Mouse (Mus musculus) limb, embryonic 11.5 days (tissue): ENCODE results near the gene Tenm3. TPM values are rescaled to one million over a fixed set of nuclear protein-coding genes. Genes with fewer than 3 reads are reported as not detected.

Experiments
- ATAC-seq: fragments of 200-750 bp; cut with Nextera tagmentation; 2 replicates; pipeline ENCODE4 v1.8.0; 2017; ENCODE audit warnings: low read depth; ENCODE audit not compliant: insufficient number of reproducible peaks, low FRiP score, low TSS enrichment
- DNase-seq: peaks from one replicate; pipeline ENCODE4 v3.0.0-alpha.2; 2015; ENCODE audit warnings: low spot score
- H3K27ac ChIP-seq: fragments of 300-500 bp; sonication (generic); replicated peaks from 2 replicates; pipeline ENCODE4 v1.5.1; 2014; ENCODE audit warnings: low read depth, mild to moderate bottlenecking, low read length
- H3K27me3 ChIP-seq: fragments of 300-500 bp; sonication (generic); 2 replicates; pipeline ENCODE4 v1.6.1; 2014; ENCODE audit warnings: mild to moderate bottlenecking, low read length, mixed read lengths; ENCODE audit not compliant: control insufficient read depth, insufficient read depth
- H3K36me3 ChIP-seq: fragments of 300-500 bp; sonication (generic); 2 replicates; pipeline ENCODE4 v1.6.1; 2014; ENCODE audit warnings: mild to moderate bottlenecking, low read length, moderate library complexity, mixed read lengths; ENCODE audit not compliant: control insufficient read depth, insufficient read depth
- H3K4me1 ChIP-seq: fragments of 300-500 bp; sonication (generic); 2 replicates; pipeline ENCODE4 v1.6.1; 2014; ENCODE audit warnings: low read length, mixed read lengths; ENCODE audit not compliant: control insufficient read depth, insufficient read depth
- H3K4me2 ChIP-seq: fragments of 300-500 bp; sonication (generic); 2 replicates; pipeline ENCODE4 v1.6.1; 2014; ENCODE audit warnings: low read depth, mild to moderate bottlenecking, moderate library complexity; ENCODE audit not compliant: severe bottlenecking
- H3K4me3 ChIP-seq: fragments of 300-500 bp; sonication (generic); 2 replicates; pipeline ENCODE4 v1.5.1; 2014; ENCODE audit warnings: low read depth, low read length
- H3K9ac ChIP-seq: fragments of 300-500 bp; sonication (generic); 2 replicates; pipeline ENCODE4 v1.6.1; 2014; ENCODE audit warnings: mild to moderate bottlenecking, low read length
- H3K9me3 ChIP-seq: fragments of 300-500 bp; sonication (generic); 2 replicates; pipeline ENCODE4 v1.6.1; 2016; ENCODE audit warnings: low read length; ENCODE audit not compliant: control insufficient read depth
- WGBS: fragments of 180-500 bp; shearing (Covaris S2); extraction: QIAGEN DNeasy Blood & Tissue Kit; methylation state at CpG from one replicate; pipeline ENCODE4 v1.1.7; 2014; 5-methylcytosine and 5-hydroxymethylcytosine counted together
- polyA plus RNA-seq: library from polyadenylated mRNA; unstranded; fragments of >200 nt; fragmentation: Nextera tagmentation; extraction: Ambion mirVana; gene quantifications from 2 replicates; pipeline ENCODE4 v1.2.1, GENCODE M21; 2014

Tenm3 gene
- polyA plus RNA-seq, 1 experiment from 2014 or later = 52.1 TPM

DNA sequence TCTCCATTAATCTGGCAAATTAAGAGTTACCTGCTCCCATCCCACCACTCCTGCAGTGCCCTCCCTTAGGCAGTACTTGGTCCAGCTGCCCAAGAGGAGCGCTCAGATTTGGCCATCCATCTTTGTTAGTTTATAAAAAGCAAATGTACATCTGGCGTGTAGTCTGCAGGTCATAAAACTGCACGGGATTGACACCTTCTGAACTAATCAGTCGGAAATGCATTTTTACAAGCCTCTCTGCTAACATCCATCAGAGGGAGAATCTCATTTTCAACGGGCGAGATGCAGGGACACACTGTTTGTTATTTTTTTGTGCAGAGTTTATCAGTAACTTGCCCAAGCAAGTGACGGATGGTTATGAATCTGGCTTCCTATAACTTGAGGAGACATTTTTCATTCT, 539.5 kb downstream of the Tenm3 start:
- H3K9me3 ChIP-seq = no peaks in the 10 kb centered on the region
- peaks cover 31% of the 10 kb centered on the region for H3K4me1 ChIP-seq
- 0 out of 2 replicates have a peak, but pooled peaks cover 2% of the 10 kb centered on the region for H3K36me3 ChIP-seq
- H3K27ac ChIP-seq = no peak overlapping the region
- H3K9ac ChIP-seq = no peak overlapping the region
- no peaks in the 10 kb centered on the region for H3K27me3 ChIP-seq
- ATAC-seq = no peak
- no peak overlapping the region for H3K4me3 ChIP-seq
- 10% methylated on average over 7 of the region's 7 CpGs for WGBS
- peak; percentile 49 for DNase-seq
- H3K4me2 ChIP-seq = no peak overlapping the region

DNA sequence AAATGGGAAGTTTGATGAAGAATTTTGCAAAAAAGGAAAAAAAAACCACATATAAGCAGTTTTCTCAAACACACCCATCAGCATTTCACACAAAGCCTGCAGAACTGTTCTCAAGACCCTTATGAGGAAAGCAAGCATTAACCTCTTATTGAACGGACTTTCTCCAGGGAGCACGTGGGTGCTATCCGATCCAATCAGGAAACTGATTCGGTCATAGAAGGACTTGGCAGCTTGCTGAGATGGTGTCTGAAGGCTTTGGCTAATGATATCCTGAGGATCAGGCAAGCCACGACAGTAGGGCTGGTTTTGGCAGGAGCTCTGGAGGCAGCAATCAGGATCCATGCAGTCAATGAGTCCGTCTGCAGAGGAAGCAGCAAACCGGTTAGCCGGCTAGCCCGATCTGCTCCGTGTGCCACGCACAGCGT, 543.1 kb downstream of the Tenm3 start:
- Histone ChIP-seq H3K4me2 (no peak overlapping the region), H3K9me3 (no peaks in the 10 kb centered on the region), H3K36me3 (peaks cover 5% of the 10 kb centered on the region; the same call in 1 of the 2 replicates), H3K27ac (no peak overlapping the region), H3K9ac (no peak overlapping the region), H3K4me1 (peaks cover 28% of the 10 kb centered on the region), H3K27me3 (no peaks in the 10 kb centered on the region), H3K4me3 (no peak overlapping the region)
- DNase-seq (peak; percentile 62), ATAC-seq (0 out of 2 replicates have a peak, but pooled peaks have one; percentile 14)
- WGBS = 13% methylated on average over 12 of the region's 12 CpGs

DNA sequence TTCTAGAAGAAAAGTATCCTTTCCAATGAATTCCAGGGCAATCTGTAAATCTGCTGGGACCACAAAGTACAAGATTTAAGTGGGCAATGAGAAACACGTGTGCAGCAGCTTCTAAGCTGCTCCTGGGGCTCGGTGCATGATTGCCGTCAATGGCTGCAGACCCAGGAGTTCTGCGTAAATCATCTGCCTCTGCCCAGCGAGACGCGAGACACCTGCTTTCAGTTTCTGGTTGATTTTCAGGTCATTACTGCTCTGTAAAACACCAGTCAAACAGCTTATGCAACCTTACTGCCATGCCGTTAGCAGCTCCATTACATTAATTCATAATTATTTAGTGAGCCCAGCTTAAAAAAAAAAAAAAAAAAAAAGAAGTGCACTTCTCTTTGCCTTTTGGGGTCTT, 543.7 kb downstream of the Tenm3 start:
- WGBS = 4% methylated on average over 8 of the region's 8 CpGs
- ATAC-seq (peak; percentile 85), DNase-seq (peak; percentile 86)
- Histone ChIP-seq H3K4me1 (peaks cover 28% of the 10 kb centered on the region), H3K9me3 (no peaks in the 10 kb centered on the region), H3K4me2 (no peak overlapping the region), H3K4me3 (no peak overlapping the region), H3K27me3 (no peaks in the 10 kb centered on the region), H3K36me3 (peaks cover 6% of the 10 kb centered on the region; the same call in 1 of the 2 replicates), H3K9ac (no peak overlapping the region), H3K27ac (no peak overlapping the region)

DNA sequence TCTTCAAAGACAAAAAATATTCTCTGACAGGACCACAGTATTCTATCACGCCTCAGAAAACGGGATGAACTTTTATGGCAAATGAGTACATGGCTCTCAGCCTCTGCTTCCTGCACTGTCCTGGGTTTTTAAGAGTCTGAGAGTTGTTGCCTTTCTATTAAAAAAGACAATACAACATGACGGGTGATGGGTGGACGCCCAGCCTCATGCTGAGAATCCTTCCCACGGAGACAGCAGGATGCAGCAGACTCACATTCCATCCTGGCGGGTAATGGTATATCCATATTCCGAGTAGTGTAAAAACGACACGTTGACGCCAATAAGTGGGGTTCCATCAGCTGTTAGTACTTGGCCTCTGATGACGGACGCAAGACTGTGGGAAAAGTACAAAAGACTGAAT, 544.4 kb downstream of the Tenm3 start:
- H3K9me3 ChIP-seq = no peaks in the 10 kb centered on the region
- peaks cover 6% of the 10 kb centered on the region; the same call in 1 of the 2 replicates for H3K36me3 ChIP-seq
- DNase-seq = no peak
- H3K4me1 ChIP-seq = peaks cover 26% of the 10 kb centered on the region
- no peak overlapping the region for H3K4me3 ChIP-seq
- H3K9ac ChIP-seq = no peak overlapping the region
- 64% methylated on average over 12 of the region's 12 CpGs for whole genome bisulfite sequencing
- ATAC-seq = 0 out of 2 replicates have a peak, but pooled peaks have one; percentile 15
- no peak overlapping the region for H3K27ac ChIP-seq
- no peaks in the 10 kb centered on the region for H3K27me3 ChIP-seq
- H3K4me2 ChIP-seq = no peak overlapping the region

DNA sequence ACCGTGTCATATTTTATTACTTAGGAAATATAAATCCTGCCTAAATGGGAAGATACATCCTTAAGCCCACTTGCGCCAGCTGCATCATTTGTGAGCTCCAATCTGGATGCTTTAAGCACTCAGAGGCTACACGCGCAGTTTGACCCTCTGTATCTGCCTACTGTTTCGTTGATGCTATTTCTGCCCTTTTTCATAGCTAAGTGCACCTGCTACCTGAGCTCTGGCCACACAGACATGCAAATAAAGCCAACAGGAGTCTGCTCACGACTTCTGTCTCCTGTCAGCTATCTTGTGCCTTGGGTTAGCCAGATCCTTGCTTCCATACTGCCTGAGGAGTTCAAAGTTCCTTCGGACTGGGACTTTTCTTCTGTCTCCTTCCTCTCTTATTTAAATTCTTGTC, 547.4 kb downstream of the Tenm3 start:
- H3K4me1 ChIP-seq = peaks cover 14% of the 10 kb centered on the region
- H3K9ac ChIP-seq = no peak overlapping the region
- H3K4me3 ChIP-seq = no peak overlapping the region
- H3K4me2 ChIP-seq = no peak overlapping the region
- H3K27me3 ChIP-seq = no peaks in the 10 kb centered on the region
- DNase-seq (no peak), ATAC-seq (no peak)
- no peak overlapping the region for H3K27ac ChIP-seq
- no peaks in the 10 kb centered on the region for H3K9me3 ChIP-seq
- peaks cover 6% of the 10 kb centered on the region; the same call in 1 of the 2 replicates for H3K36me3 ChIP-seq
- 91% methylated on average over 7 of the region's 7 CpGs for WGBS

DNA sequence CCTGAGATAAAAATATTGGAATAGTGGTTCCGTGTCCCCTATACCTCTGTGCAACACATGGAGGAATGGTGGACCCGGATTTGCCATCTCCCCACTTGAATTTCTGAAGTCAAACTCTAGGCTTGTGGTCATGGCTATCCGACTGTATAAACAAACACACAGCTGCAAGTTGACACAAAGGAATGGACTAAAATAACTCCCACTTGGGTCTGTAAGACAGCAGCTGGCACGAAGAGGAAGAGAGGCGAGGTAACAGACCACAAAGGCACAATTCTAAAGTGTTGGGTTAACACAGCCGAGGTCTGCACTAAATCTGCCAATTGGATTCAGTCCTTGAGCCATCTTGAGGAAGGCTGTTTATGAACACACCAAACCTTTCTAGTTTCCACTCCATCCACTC, 548.2 kb downstream of the Tenm3 start:
- Histone ChIP-seq H3K27me3 (no peaks in the 10 kb centered on the region), H3K9ac (no peak overlapping the region), H3K9me3 (no peaks in the 10 kb centered on the region), H3K4me1 (peaks cover 9% of the 10 kb centered on the region), H3K27ac (no peak overlapping the region), H3K36me3 (peaks cover 6% of the 10 kb centered on the region; the same call in 1 of the 2 replicates), H3K4me2 (no peak overlapping the region), H3K4me3 (no peak overlapping the region)
- 94% methylated on average over 6 of the region's 6 CpGs for WGBS
- ATAC-seq = no peak
- DNase-seq = no peak

DNA sequence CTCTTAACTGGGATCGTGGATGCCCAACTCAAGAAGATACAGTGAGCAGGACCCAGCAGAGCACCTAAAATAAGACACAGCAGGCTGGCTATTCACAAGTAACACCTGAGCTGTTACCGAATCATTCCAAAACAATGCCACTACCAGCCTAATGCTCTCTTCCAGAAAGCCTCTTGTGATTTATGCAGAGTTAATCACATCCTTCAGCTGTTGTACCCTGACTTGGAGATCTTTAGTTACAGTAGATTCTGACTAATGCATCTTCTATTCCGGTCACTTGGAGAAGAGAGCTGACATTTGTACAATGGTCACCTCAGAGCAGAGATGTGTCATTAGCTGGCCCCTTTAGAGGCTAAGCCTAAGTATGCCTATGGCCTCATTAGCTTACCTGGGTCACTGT, 550.0 kb downstream of the Tenm3 start:
- WGBS = 96% methylated on average over 3 of the region's 3 CpGs
- peaks cover 8% of the 10 kb centered on the region; the same call in 1 of the 2 replicates for H3K36me3 ChIP-seq

DNA sequence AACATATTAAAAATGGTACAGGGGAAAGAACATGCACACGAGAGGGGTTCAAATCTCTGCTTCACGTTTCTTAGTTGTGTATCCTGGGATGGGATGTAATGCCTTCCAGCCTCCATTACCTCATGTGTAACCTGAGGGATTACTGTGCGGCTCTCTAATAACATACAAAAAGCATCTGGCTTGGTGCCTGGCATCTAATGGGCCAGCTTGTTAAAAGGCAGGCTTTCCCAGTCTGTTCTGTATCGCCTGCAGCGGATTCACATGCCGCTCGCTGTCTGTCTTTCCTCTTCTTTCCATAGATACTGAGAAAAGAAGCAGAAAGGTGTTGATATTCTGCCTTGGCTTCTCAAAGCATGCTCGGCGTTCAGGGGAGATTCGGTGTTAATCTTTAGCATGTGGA, 558.3 kb downstream of the Tenm3 start:
- H3K36me3 ChIP-seq = peaks cover 4% of the 10 kb centered on the region; the same call in 1 of the 2 replicates
- WGBS = 87% methylated on average over 10 of the region's 10 CpGs

More for the DNA sequence above, 550.0 kb downstream of the Tenm3 start:
- no peak overlapping the region for H3K4me3 ChIP-seq
- H3K9me3 ChIP-seq = no peaks in the 10 kb centered on the region
- H3K9ac ChIP-seq = no peak overlapping the region
- DNase-seq (no peak), ATAC-seq (no peak)
- no peaks in the 10 kb centered on the region for H3K4me1 ChIP-seq
- no peak overlapping the region for H3K27ac ChIP-seq
- no peaks in the 10 kb centered on the region for H3K27me3 ChIP-seq
- no peak overlapping the region for H3K4me2 ChIP-seq

DNA sequence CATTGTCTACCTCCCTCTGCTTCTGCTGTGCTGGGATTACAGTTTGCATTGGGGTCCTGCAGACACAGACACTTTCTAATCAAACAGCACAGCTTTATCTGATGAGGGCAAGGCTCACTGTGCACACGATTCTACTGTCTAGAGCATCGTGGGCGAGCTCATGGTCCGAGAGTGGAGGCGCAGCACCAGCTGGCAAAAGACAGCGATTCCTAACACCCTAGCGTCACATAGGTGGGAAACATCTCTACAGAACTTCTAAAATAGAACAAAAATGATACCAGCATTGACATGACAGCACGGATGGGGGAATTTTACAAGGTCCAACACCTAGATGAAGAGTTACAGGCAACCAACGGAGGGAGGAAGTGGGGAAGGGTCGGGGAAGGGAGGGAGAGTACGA, 561.9 kb downstream of the Tenm3 start:
- H3K4me1 ChIP-seq = no peaks in the 10 kb centered on the region
- no peak for DNase-seq
- WGBS = 91% methylated on average over 11 of the region's 11 CpGs
- no peak for ATAC-seq
- no peak overlapping the region for H3K4me2 ChIP-seq
- H3K36me3 ChIP-seq = peaks cover 5% of the 10 kb centered on the region; the same call in 1 of the 2 replicates
- no peaks in the 10 kb centered on the region for H3K27me3 ChIP-seq
- no peak overlapping the region for H3K27ac ChIP-seq
- no peaks in the 10 kb centered on the region for H3K9me3 ChIP-seq
- H3K9ac ChIP-seq = no peak overlapping the region
- H3K4me3 ChIP-seq = no peak overlapping the region

More for the DNA sequence above, 558.3 kb downstream of the Tenm3 start:
- H3K4me1 ChIP-seq = no peaks in the 10 kb centered on the region
- no peaks in the 10 kb centered on the region for H3K9me3 ChIP-seq
- H3K9ac ChIP-seq = no peak overlapping the region
- no peak overlapping the region for H3K27ac ChIP-seq
- DNase-seq = no peak
- H3K4me3 ChIP-seq = no peak overlapping the region
- H3K27me3 ChIP-seq = no peaks in the 10 kb centered on the region
- ATAC-seq = no peak
- no peak overlapping the region for H3K4me2 ChIP-seq
